Mouse (Mus musculus) granulocyte monocyte progenitor cell, adult 5-6 weeks (primary cell): ENCODE results near the gene Plch2. TPM values are rescaled to one million over a fixed set of nuclear protein-coding genes. Genes with fewer than 3 reads are reported as not detected.

Experiments used
- ATAC-seq: replicated peaks from 2 replicates; pipeline ENCODE4 v1.8.0; 2016; ENCODE audit warnings: mild to moderate bottlenecking, moderate TSS enrichment, inconsistent platforms; ENCODE audit not compliant: poor library complexity, severe bottlenecking
- total RNA-seq, 2 experiments: library from RNA; stranded (forward) in 1 of 2; stranded (reverse) in 1 of 2; fragments of 200-712, 200-1000 nt in 1 of 2; fragments of >200 nt in 1 of 2; fragmentation: Nextera tagmentation in 1 of 2; gene quantifications; 2 replicates each; pipeline ENCODE4 v1.2.3; 2014 to 2017

Plch2 gene
- total RNA-seq, 2 experiments from 2014 or later, result 0.30 TPM; not detected in 1

DNA sequence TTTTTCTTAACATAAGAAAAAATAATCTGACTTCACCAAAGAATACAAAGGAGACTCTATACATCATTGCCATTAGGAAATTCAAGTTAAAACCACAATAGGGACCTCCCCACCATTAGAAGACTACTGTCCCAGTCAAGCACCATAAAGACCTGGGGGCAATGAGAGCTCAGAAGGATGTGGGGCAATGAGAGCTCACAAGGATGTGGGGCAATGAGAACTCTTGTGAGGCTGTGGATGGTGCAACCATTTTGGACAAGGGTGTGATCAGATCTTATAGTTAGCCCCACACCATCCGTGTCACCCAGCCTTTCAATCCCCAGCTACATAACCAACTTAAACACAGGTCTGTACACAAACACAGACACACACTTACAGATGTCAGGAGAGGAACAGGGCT lies 118.8 kb downstream of the Plch2 start:
- peak; percentile 86 for ATAC-seq

- ATAC-seq, result no peak
Measured at GRCm38 (mm10) chr4:154936542-154937255, 119.9 kb downstream of the Plch2 start.

GRCm38 (mm10) chr4:154935788-154936187 lies 120.8 kb downstream of the Plch2 start:
- ATAC-seq, result no peak

- ATAC-seq, result no peak; the same call in 1 of the 2 replicates
Measured at GRCm38 (mm10) chr4:154934800-154935199, 121.8 kb downstream of the Plch2 start.

DNA sequence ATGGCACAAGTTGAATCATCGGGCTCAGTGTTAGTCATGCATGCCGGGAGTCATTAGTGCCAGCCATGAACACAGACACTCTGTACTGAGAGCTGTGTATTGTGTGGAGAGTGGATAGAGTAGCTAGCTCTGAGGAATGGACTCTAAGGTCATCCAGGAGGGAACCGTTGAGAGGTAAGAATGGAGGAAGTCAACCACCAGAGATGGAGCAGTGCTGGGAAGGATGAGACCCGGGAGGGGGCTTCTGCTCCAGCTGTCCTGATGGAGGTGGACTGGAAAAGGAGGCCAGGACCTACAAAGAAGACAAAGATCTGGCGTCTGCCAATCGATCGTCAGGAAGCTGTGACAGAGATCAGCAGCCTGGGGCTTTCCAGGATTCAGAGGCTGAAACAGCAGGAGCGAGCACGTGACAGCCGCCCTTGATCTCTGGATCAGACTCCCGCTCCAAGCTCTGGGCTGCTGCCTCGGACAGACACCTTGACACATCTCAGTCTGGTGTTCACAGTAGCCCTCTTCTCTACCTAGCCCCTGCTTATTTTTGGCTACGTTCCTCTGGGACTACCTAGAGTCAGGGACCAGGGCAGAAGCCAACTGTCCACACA lies 123.2 kb downstream of the Plch2 start:
- no peak for ATAC-seq

Other genes starting within 250 kb of the Plch2 start
- gene Ttc34, start 219.3 kb downstream of the Plch2 start, total RNA-seq (2014; fragmentation: Nextera tagmentation), result 0.17 TPM in 1 of 2 replicates, not detected in the other
- not detected in 2 replicates for gene Ttc34, start 219.3 kb downstream of the Plch2 start, total RNA-seq (2017)
- gene Mmel1, start 187.2 kb downstream of the Plch2 start, total RNA-seq (2014; fragmentation: Nextera tagmentation), result not detected in 2 replicates
- gene Mmel1, start 187.2 kb downstream of the Plch2 start, total RNA-seq (2017), result not detected in 2 replicates
- gene Fam213b, start 157.6 kb downstream of the Plch2 start, total RNA-seq (2014; fragmentation: Nextera tagmentation), result 6.9 and 8.5 TPM in 2 replicates
- 2.9 and 6.7 TPM in 2 replicates for gene Fam213b, start 157.6 kb downstream of the Plch2 start, total RNA-seq (2017)
- gene Tnfrsf14, start 128.2 kb downstream of the Plch2 start, total RNA-seq (2014; fragmentation: Nextera tagmentation), result 85.4 and 110 TPM in 2 replicates
- gene Tnfrsf14, start 128.2 kb downstream of the Plch2 start, total RNA-seq (2017), result 33.2 and 38.4 TPM in 2 replicates
- gene Hes5, start 95.9 kb downstream of the Plch2 start, total RNA-seq (2014; fragmentation: Nextera tagmentation), result 0.85 TPM in 1 of 2 replicates, not detected in the other
- gene Hes5, start 95.9 kb downstream of the Plch2 start, total RNA-seq (2017), result 0.52 TPM in 1 of 2 replicates, not detected in the other
- 36.3 and 45.1 TPM in 2 replicates for gene Pank4, start 92.7 kb downstream of the Plch2 start, total RNA-seq (2014; fragmentation: Nextera tagmentation)
- gene Pank4, start 92.7 kb downstream of the Plch2 start, total RNA-seq (2017), result 17.3 and 20.8 TPM in 2 replicates
- 10.5 and 11.0 TPM in 2 replicates for gene Pex10, start 10.2 kb upstream of the Plch2 start, total RNA-seq (2014; fragmentation: Nextera tagmentation)
- gene Pex10, start 10.2 kb upstream of the Plch2 start, total RNA-seq (2017), result 13.4 and 18.6 TPM in 2 replicates
- 93.3 and 125 TPM in 2 replicates for gene Rer1, start 29.6 kb upstream of the Plch2 start, total RNA-seq (2014; fragmentation: Nextera tagmentation)
- 106 and 134 TPM in 2 replicates for gene Rer1, start 29.6 kb upstream of the Plch2 start, total RNA-seq (2017)
- gene Morn1, start 29.8 kb upstream of the Plch2 start, total RNA-seq (2014; fragmentation: Nextera tagmentation), result 0.62 and 1.2 TPM in 2 replicates
- gene Morn1, start 29.8 kb upstream of the Plch2 start, total RNA-seq (2017), result 1.6 and 4.7 TPM in 2 replicates
- 18.1 and 19.4 TPM in 2 replicates for gene Ski, start 165.8 kb upstream of the Plch2 start, total RNA-seq (2014; fragmentation: Nextera tagmentation)
- gene Ski, start 165.8 kb upstream of the Plch2 start, total RNA-seq (2017), result 4.7 and 8.6 TPM in 2 replicates
- 25.0 and 35.2 TPM in 2 replicates for gene Faap20, start 193.0 kb upstream of the Plch2 start, total RNA-seq (2014; fragmentation: Nextera tagmentation)
- gene Faap20, start 193.0 kb upstream of the Plch2 start, total RNA-seq (2017), result 14.0 and 17.5 TPM in 2 replicates